Mouse (Mus musculus): ENCODE data around the gene Stpg4.

Stpg4 gene

GRCm38 (mm10) chr17:87349069-87349468, 78.5 kb downstream of the Stpg4 start:
- DNase-seq, result no peak

GRCm38 (mm10) chr17:87348353-87348752, 79.2 kb downstream of the Stpg4 start:
- DNase-seq, result no peak

- DNase-seq, result no peak
Observed at GRCm38 (mm10) chr17:87345252-87345593, 82.3 kb downstream of the Stpg4 start.

- DNase-seq, result no peak
Observed at GRCm38 (mm10) chr17:87344441-87345251, 82.9 kb downstream of the Stpg4 start.

- DNase-seq, result no peak
Observed at GRCm38 (mm10) chr17:87343060-87343703, 84.4 kb downstream of the Stpg4 start.
